Mouse (Mus musculus) cerebellum, adult 18-20 months (tissue): ENCODE data around the gene Tlr12.
"Not testable (repeated sequence)": the region's sequence is repeated elsewhere in the genome, so short reads cannot be mapped to it uniquely, and the experiment has no call there.

Experiments used
- DNase-seq, 2 experiments: peaks; one replicate each; pipeline ENCODE4 v3.0.0; 2021

Gene Tlr12

DNA sequence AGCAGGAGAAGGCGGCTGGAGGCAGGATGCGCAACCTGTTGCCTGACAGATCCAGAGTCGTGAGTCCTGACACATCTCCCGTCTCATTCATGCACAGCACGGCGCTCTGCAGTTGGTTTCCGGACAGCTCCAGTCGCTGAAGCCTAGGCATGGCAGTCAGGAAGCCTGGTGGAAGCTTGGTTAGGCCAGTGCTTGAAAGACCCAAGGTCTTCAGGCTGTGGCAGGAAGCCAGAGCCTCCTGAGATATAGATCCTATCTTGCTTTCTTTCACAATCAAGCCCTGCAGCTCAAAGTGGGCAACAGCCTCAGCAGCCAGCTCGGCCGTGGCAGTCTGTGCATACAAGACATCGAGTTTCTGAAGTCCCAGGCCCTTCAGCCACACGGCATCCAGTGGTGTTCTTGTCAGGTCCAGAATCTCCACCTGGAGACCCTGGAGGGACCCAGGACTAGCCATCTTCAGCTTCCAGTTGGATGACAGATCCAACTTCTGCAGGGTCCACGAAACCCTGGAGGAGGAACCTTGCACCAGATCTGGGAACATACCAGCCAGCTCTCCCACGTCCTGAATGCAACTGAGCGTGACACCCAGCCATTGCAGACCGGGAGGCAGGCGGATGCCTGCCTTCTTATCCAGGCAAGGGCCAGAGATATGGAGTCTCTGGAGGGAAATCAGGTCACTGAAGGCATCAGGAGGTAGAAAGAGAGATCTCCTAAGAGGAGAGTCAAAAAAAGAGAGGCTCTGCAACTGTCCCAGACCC is 877 bp downstream of the Tlr12 start:
- no peak for DNase-seq

- DNase-seq, result no peak
Measured at GRCm38 (mm10) chr4:128615761-128616160, 2.7 kb downstream of the Tlr12 start.

DNA sequence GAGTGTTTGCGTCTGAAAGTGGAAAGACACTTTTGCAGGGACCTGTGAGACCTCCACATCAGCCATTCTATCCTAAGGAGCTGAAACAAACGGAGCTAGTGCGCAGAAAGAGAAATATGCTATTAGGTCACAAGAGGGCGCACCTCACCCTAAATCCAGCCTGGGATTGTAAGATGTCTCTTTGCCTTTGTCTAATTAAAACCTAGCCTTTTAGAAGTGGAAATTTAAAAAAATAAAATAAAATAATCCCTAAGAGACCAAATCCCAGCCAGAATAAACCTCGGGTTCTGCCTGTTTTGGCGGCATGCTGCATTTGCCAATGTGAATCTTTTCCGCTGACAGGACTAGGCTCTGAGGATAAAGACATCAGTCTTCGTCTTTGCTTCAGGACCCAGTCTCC is 5.1 kb downstream of the Tlr12 start:
- DNase-seq, result peak; percentile 61 to 68

DNA sequence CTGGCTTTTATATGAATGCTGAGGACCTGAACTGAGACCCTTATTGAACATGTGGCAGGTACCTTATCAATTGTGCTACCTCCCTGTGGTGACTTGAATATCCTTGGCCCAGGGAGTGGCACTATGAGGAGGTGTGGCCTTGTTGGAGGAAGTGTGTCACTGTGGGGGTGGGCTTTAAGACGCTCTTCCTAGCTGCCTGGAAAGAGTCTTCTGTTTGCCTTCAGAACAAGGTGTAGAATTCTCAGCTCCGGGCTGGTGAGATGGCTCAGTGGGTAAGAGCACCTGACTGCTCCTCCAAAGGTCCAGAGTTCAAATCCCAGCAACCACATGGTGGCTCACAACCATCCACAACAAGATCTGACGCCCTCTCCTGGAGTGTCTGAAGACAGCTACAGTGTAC is 6.7 kb downstream of the Tlr12 start:
- DNase-seq, result not testable (repeated sequence)

- DNase-seq, result peak in 1 of 2 experiments; percentile 24
Measured at GRCm38 (mm10) chr4:128610706-128611105, 7.7 kb downstream of the Tlr12 start.

GRCm38 (mm10) chr4:128609925-128610402 is 8.5 kb downstream of the Tlr12 start, which contains the start of gene Zscan20:
TSS of gene Zscan20 (minus strand) at chr4:128610098.
- DNase-seq, result peak; percentile 92 to 99

DNA sequence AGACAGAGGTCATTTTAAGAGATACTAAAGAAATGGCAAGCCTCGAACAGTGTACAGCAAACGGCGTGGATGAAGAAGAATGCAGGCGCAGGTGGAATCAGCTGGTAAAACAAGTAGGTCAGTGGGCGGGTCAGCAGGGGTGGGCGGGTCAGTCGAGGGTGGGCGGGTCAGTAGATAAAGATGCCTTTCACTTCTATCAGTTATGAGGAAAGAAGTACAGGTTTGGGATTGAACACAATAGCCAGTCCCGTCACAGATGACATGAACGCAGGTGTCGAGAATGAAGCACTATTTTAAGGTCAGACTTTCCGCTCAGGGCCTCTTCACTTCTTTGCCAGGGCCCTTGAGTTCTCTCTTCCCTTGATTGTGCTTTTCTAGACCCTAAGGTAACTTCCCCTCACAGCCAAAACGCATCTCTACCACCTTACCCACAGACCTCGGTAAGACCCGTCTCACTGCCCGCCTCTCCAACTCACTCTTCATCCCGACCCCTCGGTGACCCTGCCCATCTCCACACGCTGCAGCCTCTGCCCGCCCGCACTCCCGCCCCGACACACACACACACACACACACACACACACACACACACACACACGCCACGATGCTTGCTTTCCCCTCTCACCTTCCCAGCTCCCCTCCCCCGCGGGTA is 9.0 kb downstream of the Tlr12 start:
- no peak for DNase-seq

GRCm38 (mm10) chr4:128607661-128608060 is 10.8 kb downstream of the Tlr12 start:
- DNase-seq, result no peak

- DNase-seq, result no peak
Measured at GRCm38 (mm10) chr4:128606586-128606985, 11.8 kb downstream of the Tlr12 start.

DNA sequence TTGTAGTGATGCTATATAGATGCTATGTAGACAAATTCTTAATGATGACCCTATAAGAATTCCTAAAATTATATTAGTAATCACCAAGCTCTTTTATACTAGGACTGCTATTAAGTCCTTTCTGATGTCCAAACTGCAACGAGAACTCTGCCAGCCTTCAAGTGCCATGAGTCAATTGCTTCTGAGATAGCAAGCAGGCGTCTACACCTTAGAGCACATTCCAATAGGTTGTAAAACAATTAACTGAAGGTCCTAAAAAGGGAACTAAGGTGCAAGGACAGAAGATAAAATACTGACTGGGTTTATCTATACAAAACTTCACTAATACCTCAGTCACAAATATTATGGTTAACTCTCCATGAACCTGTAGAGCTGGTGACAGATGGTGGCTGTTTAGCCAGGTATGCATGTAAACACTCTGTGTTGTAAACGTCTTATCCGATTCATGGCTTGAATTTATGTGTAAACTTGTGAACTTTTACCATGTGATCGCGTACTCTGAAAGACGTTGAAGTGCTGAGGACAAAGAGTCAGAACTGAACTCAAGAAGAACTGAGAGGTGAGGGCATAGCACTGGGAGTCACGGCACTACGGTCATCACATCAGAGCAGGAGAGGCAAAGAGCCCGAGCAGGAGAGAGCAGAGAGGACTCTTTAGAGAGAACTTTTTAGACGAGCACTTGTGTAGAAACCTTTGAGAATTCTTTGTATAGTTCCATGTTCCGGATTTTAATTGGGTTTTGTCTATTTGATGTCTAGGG is 20.4 kb downstream of the Tlr12 start:
- no peak for DNase-seq

- no peak for DNase-seq
Measured at GRCm38 (mm10) chr4:128594062-128594461, 24.4 kb downstream of the Tlr12 start.

- no peak for DNase-seq
Measured at GRCm38 (mm10) chr4:128593286-128593685, 25.1 kb downstream of the Tlr12 start.

- DNase-seq, result no peak
Measured at GRCm38 (mm10) chr4:128579182-128579581, 39.2 kb downstream of the Tlr12 start.

GRCm38 (mm10) chr4:128575811-128576210 is 42.6 kb downstream of the Tlr12 start:
- DNase-seq, result no peak
